Mouse (Mus musculus) thymus, postnatal 25 days (tissue): ENCODE measurements around the gene Maged1.
"Not testable (repeated sequence)": the region's sequence is repeated elsewhere in the genome, so short reads cannot be mapped to it uniquely, and the experiment has no call there.

Experiments used
- DNase-seq: peaks from one replicate; pipeline ENCODE4 v3.0.0; 2022

Gene Maged1

GRCm38 (mm10) chrX:94541918-94542355, at the start of gene Maged1:
Maged1 (minus strand) TSS chrX:94542143.
- peak; percentile 53 for DNase-seq

GRCm38 (mm10) chrX:94580251-94580650, 38.3 kb upstream of the Maged1 start:
- no peak for DNase-seq

- no peak for DNase-seq
These were observed 22.8 kb upstream of the Maged1 start for GRCm38 (mm10) chrX:94564694-94565093.

- no peak for DNase-seq
These were observed 20.4 kb upstream of the Maged1 start for GRCm38 (mm10) chrX:94562392-94562791.

GRCm38 (mm10) chrX:94548227-94548626, 6.3 kb upstream of the Maged1 start:
- peak; percentile 1 for DNase-seq

- DNase-seq, result no peak
These were observed 4.0 kb upstream of the Maged1 start for GRCm38 (mm10) chrX:94545941-94546340.

- no peak for DNase-seq
These were observed 3.0 kb upstream of the Maged1 start for GRCm38 (mm10) chrX:94544923-94545322.

- DNase-seq, result no peak
These were observed 593 bp upstream of the Maged1 start for GRCm38 (mm10) chrX:94542536-94542935.

GRCm38 (mm10) chrX:94541206-94541605, 737 bp downstream of the Maged1 start:
- no peak for DNase-seq

- peak; percentile 1 for DNase-seq
These were observed 1.4 kb downstream of the Maged1 start for GRCm38 (mm10) chrX:94540341-94541201.

GRCm38 (mm10) chrX:94534346-94534745, 7.6 kb downstream of the Maged1 start:
- no peak for DNase-seq

- no peak for DNase-seq
These were observed 11.6 kb downstream of the Maged1 start for GRCm38 (mm10) chrX:94530301-94530700.

GRCm38 (mm10) chrX:94522166-94522565, 19.8 kb downstream of the Maged1 start:
- no peak for DNase-seq

GRCm38 (mm10) chrX:94508442-94508819, 33.5 kb downstream of the Maged1 start:
- DNase-seq, result no peak

- not testable (repeated sequence) for DNase-seq
These were observed 34.1 kb downstream of the Maged1 start for GRCm38 (mm10) chrX:94507698-94508441.

GRCm38 (mm10) chrX:94486001-94486792, 55.7 kb downstream of the Maged1 start:
- DNase-seq, result no peak
